Mouse (Mus musculus) ES-Bruce4 (cell line): ENCODE data around the gene Capn15.

Experiments used
- CTCF ChIP-seq: IDR thresholded peaks from one replicate; pipeline ENCODE4 v1.8.1; 2011; ENCODE audit warnings: low read depth, low read length
- EP300 ChIP-seq: IDR thresholded peaks from 2 replicates; pipeline ENCODE4 v1.6.1; 2011; ENCODE audit warnings: low read depth, low read length; ENCODE audit not compliant: insufficient read depth
- POLR2A ChIP-seq: IDR thresholded peaks from one replicate; pipeline ENCODE4 v1.8.1; 2011; ENCODE audit warnings: low read length; ENCODE audit not compliant: insufficient read depth

GRCm38 (mm10) chr17:26005731-26006450, 20.3 kb upstream of the Capn15 start:
- TF ChIP-seq EP300 = no peak
- no peak for TF ChIP-seq CTCF
- no peak for TF ChIP-seq POLR2A
